Mouse (Mus musculus) forebrain, embryonic 11.5 days (tissue): ENCODE data around the gene Dnph1. TPM values are rescaled to one million over a fixed set of nuclear protein-coding genes. Genes with fewer than 3 reads are reported as not detected.
"Not testable (repeated sequence)": the region's sequence is repeated elsewhere in the genome, so short reads cannot be mapped to it uniquely, and the experiment has no call there.

ENCODE experiments used
- ATAC-seq: fragments of 200-750 bp; cut with Nextera tagmentation; replicated peaks from 2 replicates; pipeline ENCODE4 v1.8.0; 2017; ENCODE audit warnings: moderate TSS enrichment; ENCODE audit not compliant: low FRiP score
- DNase-seq: peaks from one replicate; pipeline ENCODE4 v3.0.0-alpha.2; 2017; ENCODE audit warnings: low spot score
- H3K27ac ChIP-seq: fragments of 300-500 bp; sonication (generic); 2 replicates; pipeline ENCODE4 v1.5.1; 2014; ENCODE audit warnings: low read depth, low read length
- H3K27me3 ChIP-seq: fragments of 300-500 bp; sonication (generic); 2 replicates; pipeline ENCODE4 v1.6.1; 2014; ENCODE audit warnings: mild to moderate bottlenecking, low read length, mixed read lengths; ENCODE audit not compliant: control insufficient read depth, insufficient read depth
- H3K36me3 ChIP-seq: fragments of 300-500 bp; sonication (generic); 2 replicates; pipeline ENCODE4 v1.6.1; 2014; ENCODE audit warnings: mild to moderate bottlenecking, low read length, moderate library complexity, mixed read lengths; ENCODE audit not compliant: control insufficient read depth, insufficient read depth
- H3K4me1 ChIP-seq: fragments of 300-500 bp; sonication (generic); replicated peaks from 2 replicates; pipeline ENCODE4 v1.6.1; 2014; ENCODE audit warnings: low read length, mixed read lengths; ENCODE audit not compliant: control insufficient read depth, insufficient read depth
- H3K4me2 ChIP-seq: fragments of 300-500 bp; sonication (generic); 2 replicates; pipeline ENCODE4 v1.6.1; 2014; ENCODE audit warnings: low read depth, mild to moderate bottlenecking, low read length, moderate library complexity, mixed read lengths; ENCODE audit not compliant: severe bottlenecking
- H3K4me3 ChIP-seq: fragments of 300-500 bp; sonication (generic); 2 replicates; pipeline ENCODE4 v1.5.1; 2014; ENCODE audit warnings: low read depth, low read length
- H3K9ac ChIP-seq: fragments of 300-500 bp; sonication (generic); 2 replicates; pipeline ENCODE4 v1.6.1; 2014; ENCODE audit warnings: low read length
- H3K9me3 ChIP-seq: fragments of 300-500 bp; sonication (generic); 2 replicates; pipeline ENCODE4 v1.6.1; 2016; ENCODE audit warnings: low read length, mixed read lengths; ENCODE audit not compliant: control insufficient read depth
- WGBS: fragments of 180-500 bp; shearing (Covaris S2); extraction: QIAGEN DNeasy Blood & Tissue Kit; methylation state at CpG from one replicate; pipeline ENCODE4 v1.1.7; 2014; 5-methylcytosine and 5-hydroxymethylcytosine counted together
- polyA plus RNA-seq: library from polyadenylated mRNA; unstranded; fragments of >200 nt; fragmentation: Nextera tagmentation; extraction: Ambion mirVana; gene quantifications from 2 replicates; pipeline ENCODE4 v1.2.1, GENCODE M21; 2014

Gene Dnph1
- polyA plus RNA-seq, 1 experiment from 2014 or later: 87.6 TPM

DNA sequence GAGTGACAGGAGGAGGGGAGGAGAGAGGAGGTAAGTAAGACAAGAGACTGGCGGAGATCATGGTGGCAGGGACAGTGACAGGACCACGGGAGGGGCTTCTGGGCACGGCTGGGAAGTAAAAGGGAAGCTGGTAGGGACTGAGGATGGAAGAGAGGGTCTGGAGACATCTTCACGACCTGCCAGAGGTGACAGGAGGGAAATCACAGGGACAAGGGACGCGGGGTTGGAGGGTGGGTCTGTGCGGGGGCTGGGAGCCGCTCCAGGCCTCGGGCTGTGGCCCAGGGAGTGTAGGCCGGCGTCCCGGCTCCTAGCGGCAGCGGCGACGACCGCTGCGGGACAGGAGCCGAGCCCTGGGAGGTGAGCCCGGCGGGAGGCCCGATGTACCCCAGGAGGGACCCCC, 9.5 kb upstream of the Dnph1 start:
- Histone ChIP-seq H3K9me3 (no peaks in the 10 kb centered on the region), H3K4me2 (peak overlapping the region; percentile 91), H3K27me3 (peaks cover 17% of the 10 kb centered on the region), H3K4me1 (peaks cover 10% of the 10 kb centered on the region), H3K36me3 (no peaks in the 10 kb centered on the region), H3K27ac (no peak overlapping the region), H3K4me3 (peak overlapping the region; percentile 83), H3K9ac (peak overlapping the region; percentile 86)
- ATAC-seq (peak; percentile 39; the same call in 1 of the 2 replicates), DNase-seq (no peak)
- 2% methylated on average over 18 of the region's 22 CpGs for WGBS

DNA sequence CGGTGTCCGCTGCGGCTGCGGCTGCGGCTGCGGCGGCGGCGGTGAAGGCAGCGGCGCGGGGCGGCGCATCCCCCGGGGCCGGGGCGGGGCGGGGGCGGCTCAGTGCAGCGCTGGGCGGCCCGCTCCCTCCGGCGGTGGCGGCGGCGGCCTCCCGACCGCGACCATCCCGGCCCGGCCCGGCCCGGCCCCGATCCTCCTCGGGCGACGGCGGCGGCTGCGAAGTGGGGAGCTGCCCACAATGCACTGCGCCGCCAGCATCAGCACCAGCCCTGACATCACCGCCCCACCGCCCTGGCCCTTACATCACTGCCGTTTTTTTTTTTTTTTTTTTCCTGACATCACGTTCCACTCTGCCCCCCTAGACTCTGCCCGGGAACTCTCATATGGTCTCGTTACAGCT, 9.1 kb upstream of the Dnph1 start, which contains the start of gene Ttbk1:
Gene Ttbk1 (minus strand): TSS at position 245 of the 400 bp plus-strand sequence.
- Histone ChIP-seq H3K9me3 (no peaks in the 10 kb centered on the region), H3K4me3 (peak within 1 kb of the TSS; percentile 83), H3K27me3 (peaks cover 17% of the 10 kb centered on the region), H3K27ac (no peak within 1 kb of the TSS), H3K36me3 (no peaks in the 10 kb centered on the region), H3K9ac (peak within 1 kb of the TSS; percentile 86), H3K4me2 (peak within 1 kb of the TSS; percentile 91), H3K4me1 (peaks cover 10% of the 10 kb centered on the region)
- DNase-seq (peak; percentile 78), ATAC-seq (peak; percentile 57)
- WGBS: under 1% methylated on average over 30 of the region's 49 CpGs

DNA sequence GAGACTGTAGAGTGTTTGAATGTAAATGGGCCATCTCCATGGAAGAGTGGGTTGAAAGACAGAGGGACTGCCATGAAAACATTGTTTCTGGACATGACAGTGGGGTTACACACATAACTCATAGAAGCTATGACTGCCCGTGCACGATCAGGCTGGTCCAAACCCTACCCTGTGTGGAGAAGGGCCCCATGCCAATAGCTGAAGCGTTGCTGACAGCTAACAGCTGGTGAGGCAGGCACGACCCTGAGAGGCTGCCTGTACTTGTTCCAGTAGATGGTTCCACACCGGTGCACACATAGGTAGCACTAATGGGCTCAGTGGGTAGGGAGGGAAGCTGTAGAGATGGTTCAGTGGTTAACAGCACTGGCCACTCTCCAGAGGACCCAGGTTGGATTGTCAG, 1.0 kb upstream of the Dnph1 start:
- ATAC-seq (no peak), DNase-seq (no peak)
- no peak overlapping the region for H3K9ac ChIP-seq
- 0 out of 2 replicates have a peak, but pooled peaks cover 3% of the 10 kb centered on the region for H3K27me3 ChIP-seq
- H3K9me3 ChIP-seq: no peaks in the 10 kb centered on the region
- no peak overlapping the region for H3K4me3 ChIP-seq
- WGBS: 79% methylated on average over 5 of the region's 5 CpGs
- peaks cover 3% of the 10 kb centered on the region; the same call in 1 of the 2 replicates for H3K4me1 ChIP-seq
- no peaks in the 10 kb centered on the region; the same call in 1 of the 2 replicates for H3K36me3 ChIP-seq
- no peak overlapping the region for H3K27ac ChIP-seq
- no peak overlapping the region for H3K4me2 ChIP-seq

DNA sequence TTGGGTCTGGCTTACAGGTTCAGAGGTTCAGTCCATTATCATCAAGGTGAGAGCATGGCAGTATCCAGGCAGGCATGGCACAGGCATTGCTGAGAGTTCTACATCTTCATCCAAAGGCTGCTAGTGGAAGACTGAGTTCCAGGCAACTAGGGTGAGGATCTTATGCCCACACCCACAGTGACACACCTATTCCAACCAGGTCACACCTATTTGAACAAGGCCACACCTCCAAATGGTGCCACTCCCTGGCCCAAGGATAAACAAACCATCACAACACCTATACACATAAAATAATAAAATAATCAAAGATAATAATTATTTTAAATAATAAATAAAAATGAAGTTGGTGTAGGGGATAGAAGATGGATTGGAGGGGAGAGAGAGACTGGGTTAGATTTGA, 430 bp upstream of the Dnph1 start:
- DNase-seq, H3K9ac ChIP-seq, H3K9me3 ChIP-seq, H3K27ac ChIP-seq, H3K4me1 ChIP-seq, H3K4me2 ChIP-seq, H3K27me3 ChIP-seq, H3K36me3 ChIP-seq, ATAC-seq, H3K4me3 ChIP-seq: not testable (repeated sequence)

DNA sequence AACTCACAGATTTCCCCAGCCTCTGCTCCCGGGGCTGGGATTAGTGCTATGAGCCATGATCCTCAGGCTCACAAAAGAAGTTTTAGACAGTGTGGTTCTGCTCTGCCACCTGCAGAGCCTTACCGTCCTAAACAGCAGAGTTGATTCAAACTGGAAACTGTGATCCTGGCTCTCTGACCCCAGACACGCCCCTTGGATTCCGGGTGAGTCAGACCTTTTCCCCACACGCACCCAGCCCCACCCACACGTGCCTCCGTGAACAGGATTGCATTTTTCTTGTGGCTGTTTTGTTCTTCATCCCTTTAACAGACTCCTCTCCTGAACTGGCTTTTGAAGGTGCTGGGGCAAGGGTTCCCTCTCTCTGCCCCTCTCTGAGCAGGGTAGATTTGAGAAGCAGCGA, 1.4 kb downstream of the Dnph1 start:
- Histone ChIP-seq H3K27ac (no peak overlapping the region), H3K36me3 (no peaks in the 10 kb centered on the region; the same call in 1 of the 2 replicates)
- no peak for DNase-seq

DNA sequence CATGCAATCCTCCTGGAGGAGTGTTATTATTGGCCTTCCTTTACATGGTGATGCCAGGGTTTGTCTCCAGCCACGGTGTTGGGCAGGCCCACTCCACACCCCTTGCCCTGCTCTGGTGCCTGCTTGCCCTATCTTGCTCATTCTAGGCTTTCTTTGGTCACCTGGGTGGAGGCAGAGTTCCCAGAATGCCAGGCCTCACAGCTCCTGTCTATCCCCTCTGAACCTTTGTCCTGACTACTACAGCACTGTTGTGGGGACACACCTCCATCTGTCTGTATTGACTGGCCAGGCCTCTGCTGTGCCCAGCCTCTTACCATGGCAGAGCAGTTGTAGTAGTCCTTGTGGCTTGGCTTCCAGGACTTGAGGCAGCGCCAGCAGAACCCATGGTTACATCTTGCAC, 6.3 kb downstream of the Dnph1 start:
- Histone ChIP-seq H3K4me1 (no peaks in the 10 kb centered on the region; the same call in 1 of the 2 replicates), H3K9me3 (no peaks in the 10 kb centered on the region), H3K9ac (no peak overlapping the region), H3K4me2 (no peak overlapping the region), H3K4me3 (no peak overlapping the region), H3K27me3 (no peaks in the 10 kb centered on the region), H3K36me3 (no peaks in the 10 kb centered on the region; the same call in 1 of the 2 replicates), H3K27ac (no peak overlapping the region)
- ATAC-seq (no peak), DNase-seq (no peak)
- 91% methylated on average over 2 of the region's 2 CpGs for WGBS

More for the DNA sequence above, 1.4 kb downstream of the Dnph1 start:
- no peak for ATAC-seq
- H3K9me3 ChIP-seq: no peaks in the 10 kb centered on the region
- 0 out of 2 replicates have a peak, but pooled peaks cover 3% of the 10 kb centered on the region for H3K27me3 ChIP-seq
- no peak overlapping the region for H3K4me3 ChIP-seq
- H3K4me2 ChIP-seq: no peak overlapping the region
- H3K4me1 ChIP-seq: peaks cover 3% of the 10 kb centered on the region; the same call in 1 of the 2 replicates
- WGBS: 64% methylated on average over 8 of the region's 8 CpGs
- peak overlapping the region; percentile 23; the same call in 1 of the 2 replicates for H3K9ac ChIP-seq

DNA sequence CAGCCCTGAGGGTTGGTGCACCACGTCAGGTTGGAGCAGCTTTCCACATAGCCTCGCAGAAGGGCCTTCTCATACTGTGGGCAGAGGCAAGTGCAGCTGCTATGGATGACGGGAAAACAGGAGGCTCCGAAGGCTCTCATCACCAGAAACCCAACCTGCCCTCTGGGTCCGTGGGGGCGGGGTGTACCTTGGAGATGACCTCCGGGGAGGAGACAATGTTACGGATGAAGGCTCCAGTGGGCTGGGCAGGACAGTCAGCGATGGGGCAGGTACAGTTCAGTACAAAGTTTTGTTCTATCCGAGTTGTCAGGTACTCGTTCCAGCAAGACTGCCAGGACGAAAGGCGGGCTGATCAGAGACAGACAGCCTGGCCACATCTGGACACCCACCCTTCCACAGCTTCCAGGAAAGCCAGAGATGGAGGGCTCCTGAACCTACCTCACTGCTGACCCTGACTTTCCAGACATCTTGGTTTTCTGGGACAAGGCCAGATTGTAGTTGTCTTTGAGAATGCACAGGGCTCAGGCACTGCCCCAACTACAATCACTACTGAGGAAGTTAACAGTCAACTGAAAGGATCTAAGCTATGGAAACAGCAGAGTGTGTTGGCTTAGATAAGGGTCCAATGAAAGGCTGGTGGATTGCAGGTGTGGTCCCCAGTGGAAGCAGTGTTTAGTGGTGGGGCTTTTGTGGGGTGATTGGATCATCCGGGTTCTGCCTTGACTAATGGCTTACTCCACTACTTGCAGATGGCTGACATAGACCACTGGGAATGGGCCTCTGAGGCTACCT, 7.5 kb downstream of the Dnph1 start:
- Histone ChIP-seq H3K27ac (no peak overlapping the region), H3K9me3 (no peaks in the 10 kb centered on the region), H3K4me2 (no peak overlapping the region), H3K4me3 (no peak overlapping the region), H3K4me1 (no peaks in the 10 kb centered on the region), H3K27me3 (no peaks in the 10 kb centered on the region), H3K9ac (no peak overlapping the region), H3K36me3 (no peaks in the 10 kb centered on the region; the same call in 1 of the 2 replicates)
- ATAC-seq (no peak), DNase-seq (no peak)
- WGBS: 83% methylated on average over 14 of the region's 14 CpGs

DNA sequence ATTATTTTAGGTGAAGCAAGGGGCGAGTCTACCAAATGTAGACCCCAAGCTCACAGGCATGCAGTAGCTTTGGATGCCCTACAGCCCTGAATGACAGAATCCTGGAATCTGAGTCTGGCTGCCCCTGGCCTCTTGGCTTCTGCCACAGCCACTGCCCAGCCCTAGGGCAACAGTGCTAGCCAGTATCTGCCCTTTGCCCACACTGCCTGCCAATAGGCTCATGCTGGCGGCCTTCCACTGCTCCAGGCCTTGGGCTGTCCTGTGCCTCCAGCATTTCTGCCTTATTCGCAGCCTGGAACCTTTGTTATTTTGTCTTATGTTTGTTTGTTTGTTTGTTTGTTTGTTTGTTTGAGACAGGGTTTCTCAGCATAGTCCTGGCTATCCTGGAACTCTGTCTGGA, 9.1 kb downstream of the Dnph1 start:
- DNase-seq (no peak), ATAC-seq (no peak)
- no peaks in the 10 kb centered on the region for H3K27me3 ChIP-seq
- H3K4me1 ChIP-seq: no peaks in the 10 kb centered on the region
- H3K4me2 ChIP-seq: no peak overlapping the region
- WGBS: 90% methylated on average over 3 of the region's 3 CpGs
- H3K36me3 ChIP-seq: no peaks in the 10 kb centered on the region
- H3K9ac ChIP-seq: no peak overlapping the region
- no peak overlapping the region for H3K4me3 ChIP-seq
- no peaks in the 10 kb centered on the region for H3K9me3 ChIP-seq
- no peak overlapping the region for H3K27ac ChIP-seq
